Mouse (Mus musculus) cerebellum, adult 9-11 months (tissue): ENCODE measurements around the gene Runx3.

ENCODE experiments used
- DNase-seq: peaks from one replicate; pipeline ENCODE4 v3.0.0; 2022

Gene Runx3

DNA sequence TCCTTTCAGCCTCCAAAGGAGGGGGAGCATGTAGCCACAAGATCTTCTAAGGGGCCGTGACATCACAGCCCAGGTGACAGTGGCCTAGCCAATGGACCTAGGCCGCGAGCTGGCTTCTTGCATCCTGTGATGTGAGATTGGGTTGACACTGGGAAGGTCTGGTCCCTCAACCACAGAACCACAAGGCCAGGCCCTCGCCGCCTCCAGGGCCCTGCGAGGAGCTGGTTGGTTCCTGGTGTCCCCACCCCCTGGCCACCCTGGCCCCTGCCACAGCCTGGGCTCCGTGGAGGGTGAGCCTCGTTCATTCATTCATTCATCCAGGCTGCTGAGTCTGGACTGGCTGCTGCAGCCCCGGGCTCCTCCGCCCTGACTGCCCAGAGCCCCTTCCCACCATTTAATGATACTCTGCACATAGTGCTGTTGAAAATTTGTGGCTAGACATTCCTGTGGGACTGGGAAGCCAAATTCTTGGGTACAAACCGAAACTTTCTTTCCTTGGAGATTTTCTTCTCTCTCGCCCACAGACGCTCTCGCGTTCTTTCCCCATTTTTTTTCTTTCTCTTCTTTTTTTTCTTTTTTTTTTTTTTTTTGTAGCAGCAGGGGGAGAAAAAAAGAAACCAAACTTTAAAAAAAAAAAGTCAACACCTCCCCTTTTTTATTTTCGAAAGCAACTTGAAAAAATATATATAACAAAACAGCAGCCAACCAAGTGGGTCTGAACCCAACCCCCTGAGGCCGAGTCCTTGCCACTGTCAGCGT lies at the start of gene Runx3:
Runx3 (plus strand) TSS at position 311 of the 759 bp plus-strand sequence.
- DNase-seq, result no peak

DNA sequence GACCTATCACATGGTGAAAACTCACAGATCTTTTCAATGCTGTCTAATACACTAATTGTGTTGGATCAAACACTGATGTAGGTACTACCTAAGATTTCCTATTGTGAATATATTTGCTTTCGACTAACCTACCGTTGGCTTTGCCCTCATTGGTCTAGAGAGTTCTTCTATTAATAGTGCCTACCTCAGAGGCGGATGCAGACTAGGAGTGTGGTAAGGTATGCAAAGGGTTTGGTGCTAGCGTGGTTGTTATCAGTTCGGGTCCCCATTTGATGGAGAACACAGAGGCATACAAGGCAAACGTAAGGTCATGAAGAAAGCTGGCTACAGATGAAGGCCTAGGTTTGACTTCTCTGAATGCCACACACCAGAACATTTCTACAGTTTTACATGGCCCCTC lies 47.8 kb upstream of the Runx3 start:
- no peak for DNase-seq

GRCm38 (mm10) chr4:135073523-135073922 lies 46.9 kb upstream of the Runx3 start:
- no peak for DNase-seq

DNA sequence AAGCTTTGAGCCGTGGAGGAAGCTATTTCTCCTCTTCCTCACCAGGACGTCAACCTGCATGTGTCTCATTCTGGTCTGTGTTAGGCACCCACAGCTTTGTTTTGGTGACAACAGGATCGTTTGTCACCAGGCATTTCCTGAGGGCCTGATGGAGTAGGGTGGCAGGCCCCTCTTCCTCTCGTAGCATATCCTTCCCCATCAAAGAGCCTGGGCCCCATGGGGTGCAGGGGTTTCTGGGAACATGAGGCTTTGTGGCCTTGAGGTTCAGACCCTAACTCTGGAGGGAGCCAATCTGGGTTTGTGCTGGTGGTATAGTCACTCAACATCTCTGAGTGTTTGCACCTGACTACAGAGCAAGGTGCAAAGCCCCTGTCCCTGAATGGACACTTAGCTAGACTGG lies 45.8 kb upstream of the Runx3 start:
- no peak for DNase-seq

- no peak for DNase-seq
These were observed 45.1 kb upstream of the Runx3 start for GRCm38 (mm10) chr4:135075360-135075759.

DNA sequence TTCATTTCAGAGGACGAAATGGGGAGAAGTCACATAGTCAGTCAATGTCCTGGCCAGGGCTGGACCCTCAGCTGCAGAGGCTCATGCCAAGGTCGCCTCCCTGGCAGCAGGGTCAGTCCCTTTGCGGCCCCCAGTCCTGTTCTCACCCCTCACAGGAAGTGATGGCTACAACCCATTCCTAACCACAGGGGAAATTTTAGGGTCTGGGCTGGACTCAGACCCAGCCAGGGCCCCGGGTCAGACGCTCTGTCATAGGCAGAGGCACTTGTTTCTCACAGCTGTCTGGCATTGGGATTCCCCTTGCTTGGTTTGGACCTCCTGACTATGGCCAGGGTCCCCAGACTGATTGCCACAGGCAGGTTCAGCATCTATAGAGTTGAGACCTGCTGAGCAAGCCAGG lies 43.8 kb upstream of the Runx3 start:
- no peak for DNase-seq

DNA sequence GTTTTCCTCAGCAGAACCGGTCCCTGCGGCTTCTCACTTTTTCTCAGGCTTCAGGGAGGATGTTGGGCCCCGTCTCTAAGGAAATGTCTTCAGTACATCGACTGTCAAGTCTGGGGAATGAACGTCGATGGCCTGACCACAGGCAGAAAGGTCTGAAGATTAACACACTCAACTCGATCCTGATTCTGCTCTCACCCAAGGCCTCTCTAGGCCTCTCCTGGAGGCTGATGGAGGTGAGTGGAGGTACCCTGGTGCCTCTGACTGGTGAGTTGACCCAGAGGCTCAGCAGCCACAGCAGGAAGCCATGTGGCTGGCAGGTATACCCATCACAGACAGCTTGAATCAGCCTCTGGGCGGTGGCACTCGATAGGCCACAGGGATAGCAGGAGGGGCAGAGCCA lies 43.3 kb upstream of the Runx3 start:
- no peak for DNase-seq

DNA sequence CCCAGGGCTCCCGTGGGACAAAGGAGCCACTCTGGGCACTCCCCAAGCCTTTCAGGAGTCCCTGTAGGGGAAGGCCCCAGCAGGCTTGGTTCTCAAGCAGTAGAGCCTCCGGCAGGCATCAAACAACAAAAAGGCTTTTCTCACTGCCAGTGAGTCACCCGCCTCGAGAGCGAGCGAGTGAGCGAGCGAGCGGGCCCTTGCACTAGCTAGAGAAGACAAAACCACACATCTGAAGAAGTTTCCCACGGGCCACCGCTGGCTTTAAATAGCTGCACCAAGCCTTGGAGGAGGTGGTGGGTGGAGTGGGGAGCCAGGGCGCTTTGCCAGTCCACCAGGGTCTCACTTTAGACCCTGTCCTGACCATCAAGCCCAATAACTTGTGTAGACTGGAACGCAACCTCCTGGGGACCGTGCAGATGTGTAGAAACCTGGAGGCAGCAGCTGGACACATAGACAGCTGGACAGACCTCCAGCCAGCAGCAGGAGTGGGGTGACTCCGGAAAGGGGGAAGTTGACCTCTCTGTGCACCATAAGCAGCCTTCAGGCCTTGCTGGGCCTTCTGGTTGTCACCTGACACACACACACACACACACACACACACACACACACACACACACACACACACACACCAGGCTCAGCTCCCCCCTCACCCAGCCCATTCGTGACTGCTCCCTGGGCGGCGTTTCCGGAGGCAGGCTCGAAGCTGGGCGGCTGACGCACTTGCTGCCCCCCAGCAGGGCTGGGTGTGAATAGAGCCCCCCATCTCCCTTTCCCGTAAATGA lies 40.4 kb upstream of the Runx3 start:
- no peak for DNase-seq

GRCm38 (mm10) chr4:135080641-135080920 lies 39.9 kb upstream of the Runx3 start:
- no peak for DNase-seq

DNA sequence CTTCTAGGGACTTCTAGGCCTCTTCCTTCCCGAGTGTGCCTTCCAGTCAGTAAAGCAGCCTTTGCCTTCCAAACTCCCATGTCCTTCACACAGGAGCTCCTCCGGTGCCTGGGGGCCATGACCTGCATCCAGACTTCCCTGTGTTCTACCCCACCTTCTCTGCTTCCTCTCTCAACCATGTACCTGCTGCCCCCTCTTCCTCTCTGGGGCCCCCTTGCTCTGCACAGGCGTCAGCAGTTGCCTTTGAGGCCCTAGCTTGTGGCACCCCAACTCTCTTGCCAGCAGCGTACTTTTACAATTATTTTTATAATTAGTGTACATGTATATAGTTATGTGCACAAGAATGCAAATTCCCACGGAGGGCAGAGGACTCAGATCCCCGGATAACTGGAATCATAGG lies 37.4 kb upstream of the Runx3 start:
- no peak for DNase-seq

- DNase-seq, result no peak
These were observed 35.2 kb upstream of the Runx3 start for GRCm38 (mm10) chr4:135085077-135085853.

GRCm38 (mm10) chr4:135090613-135091012 lies 29.8 kb upstream of the Runx3 start:
- DNase-seq, result no peak

DNA sequence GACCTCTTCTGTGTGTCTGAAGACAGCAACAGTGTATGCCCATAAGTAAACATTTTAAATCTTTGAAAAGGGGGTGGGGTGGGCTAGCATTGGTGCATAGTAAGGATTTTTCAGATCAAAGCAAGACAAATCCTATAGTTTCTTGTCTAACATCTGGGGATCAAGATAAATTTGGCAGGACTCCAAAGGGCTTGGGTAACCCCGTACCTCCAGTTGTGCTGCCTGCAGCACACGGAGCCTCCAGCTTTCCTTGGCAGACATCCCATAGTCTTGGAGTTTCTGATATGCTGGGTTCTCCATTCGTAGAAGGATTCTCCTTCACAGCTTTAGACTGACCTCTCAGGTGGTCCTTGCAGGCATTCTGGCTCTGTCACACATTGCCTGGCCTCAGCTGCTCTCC lies 27.6 kb upstream of the Runx3 start:
- no peak for DNase-seq

GRCm38 (mm10) chr4:135095693-135096092 lies 24.8 kb upstream of the Runx3 start:
- no peak for DNase-seq

DNA sequence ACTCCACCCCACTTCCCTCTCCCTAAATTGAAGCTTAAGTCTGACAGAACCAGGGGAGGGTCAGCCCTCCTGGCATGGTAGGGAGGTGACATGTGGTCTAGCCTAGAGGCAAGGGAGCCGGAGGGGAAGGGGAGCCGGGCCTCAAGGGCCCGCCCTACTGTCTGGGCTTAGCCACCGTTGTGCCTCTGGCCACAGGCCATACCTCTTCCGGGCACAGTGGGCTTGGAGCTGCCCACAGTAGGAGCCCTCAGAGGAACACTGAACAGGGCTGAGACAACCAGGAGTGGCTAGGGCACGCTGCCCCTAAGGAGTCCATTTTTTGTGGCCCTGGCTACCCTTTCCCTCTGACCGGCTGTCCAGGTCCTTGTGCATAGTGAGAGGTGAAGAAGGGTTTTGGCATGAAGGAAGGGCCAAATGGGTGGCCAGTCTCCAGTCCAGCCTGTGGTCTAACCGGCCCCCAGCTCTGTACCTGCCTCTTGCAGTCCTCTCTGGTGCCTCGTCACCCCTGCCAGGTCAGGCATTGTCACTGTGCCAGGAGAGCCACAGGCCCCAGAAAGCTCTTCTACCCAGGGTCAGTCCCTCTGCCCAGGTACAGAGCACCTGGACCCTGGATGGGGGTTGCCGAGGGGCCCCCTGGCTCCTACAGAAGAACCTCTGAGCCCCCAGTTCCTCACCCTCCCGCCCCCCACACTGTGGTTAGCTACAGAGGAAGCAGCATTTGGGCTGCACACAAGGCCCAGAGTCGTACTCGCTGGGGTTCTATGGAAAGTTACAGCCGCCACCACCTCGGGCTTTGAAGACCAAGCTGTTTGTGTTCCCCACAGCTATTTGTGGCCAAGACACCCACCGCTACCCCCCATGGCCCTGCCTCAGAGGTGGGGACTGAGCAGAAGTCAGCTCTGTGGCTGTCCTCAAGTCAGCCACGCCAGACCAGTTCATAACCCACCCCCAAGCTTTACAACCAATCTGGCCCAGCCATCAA lies 22.3 kb upstream of the Runx3 start:
- no peak for DNase-seq

DNA sequence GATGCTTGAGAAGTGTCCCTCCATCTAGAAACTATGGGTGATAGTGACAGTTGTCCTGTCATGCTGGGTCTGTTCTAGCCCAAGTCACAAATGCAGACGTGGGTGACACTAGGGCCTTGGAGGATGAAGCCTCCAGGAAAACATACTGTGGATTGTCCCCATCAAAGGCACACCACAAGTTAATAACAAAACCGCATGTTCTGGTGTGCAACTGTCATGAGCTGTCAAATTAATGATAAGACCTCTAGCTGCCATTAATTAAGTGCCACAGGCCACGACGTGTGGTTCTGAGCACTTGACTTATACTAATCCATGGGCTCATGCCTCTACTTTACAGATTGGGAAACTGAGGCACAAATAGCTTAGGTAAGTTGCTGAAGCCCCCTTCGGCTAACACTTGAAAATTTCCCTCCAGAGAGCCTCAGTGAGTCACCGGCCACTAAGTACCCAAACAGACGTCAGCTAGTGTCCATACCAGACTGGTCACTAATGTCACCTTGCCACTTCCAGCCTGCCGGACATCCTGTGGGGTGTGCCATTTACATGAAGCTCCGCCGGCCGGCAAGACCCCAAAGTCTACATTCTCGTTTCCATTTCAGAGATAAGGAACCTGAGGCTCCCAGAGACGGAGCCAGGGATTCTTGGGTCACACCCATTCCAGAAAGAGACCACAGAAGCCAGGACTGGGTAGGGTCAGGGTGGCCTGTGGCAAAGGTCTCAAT lies 18.3 kb upstream of the Runx3 start:
- no peak for DNase-seq

DNA sequence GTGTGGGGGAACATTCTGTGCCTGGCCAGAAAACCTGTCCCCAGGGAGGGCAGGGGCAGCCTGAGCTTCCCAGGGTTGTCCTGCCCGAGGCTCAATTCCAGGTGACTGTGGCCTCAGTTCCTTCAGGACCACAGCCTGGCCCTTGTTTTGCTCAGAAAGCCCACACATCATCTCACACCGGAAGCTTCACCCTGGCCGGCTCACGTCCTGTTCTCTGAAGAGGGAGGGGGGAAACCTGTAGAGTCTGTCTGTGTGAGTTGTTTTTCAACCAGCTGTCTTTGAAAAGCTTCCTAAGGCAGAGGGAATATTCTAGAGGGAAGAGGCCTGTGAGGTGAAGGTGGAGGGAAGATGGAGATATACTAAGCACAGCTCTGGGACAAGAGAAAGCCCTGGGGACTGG lies 17.7 kb upstream of the Runx3 start:
- no peak for DNase-seq

GRCm38 (mm10) chr4:135103800-135104199 lies 16.7 kb upstream of the Runx3 start:
- DNase-seq, result no peak

- no peak for DNase-seq
These were observed 13.5 kb upstream of the Runx3 start for GRCm38 (mm10) chr4:135106968-135107367.

DNA sequence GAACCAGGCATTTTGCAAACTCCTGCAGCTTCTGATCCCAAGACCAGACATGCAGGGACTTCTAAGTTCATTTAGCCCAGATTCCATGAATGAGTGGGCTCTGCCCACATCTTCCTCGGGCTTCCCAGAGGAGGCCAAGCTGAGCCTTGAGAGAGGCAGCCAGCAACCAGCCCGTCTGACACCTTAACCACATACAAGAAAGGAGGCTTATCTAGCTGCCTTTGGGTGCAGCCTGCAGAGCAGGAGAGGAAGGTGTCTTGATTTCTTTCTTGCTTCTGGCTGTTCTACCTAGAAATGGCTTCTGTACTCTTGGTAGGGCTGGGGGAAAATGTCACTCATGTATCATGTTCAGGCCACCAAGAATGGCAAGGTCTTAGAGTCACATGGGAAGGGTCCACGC lies 11.8 kb upstream of the Runx3 start:
- DNase-seq, result no peak

- no peak for DNase-seq
These were observed 6.8 kb upstream of the Runx3 start for GRCm38 (mm10) chr4:135113656-135114055.

GRCm38 (mm10) chr4:135114301-135114700 lies 6.2 kb upstream of the Runx3 start:
- DNase-seq, result no peak
